Mouse (Mus musculus): ENCODE results near the gene Psmb1. TPM values are rescaled to one million over a fixed set of nuclear protein-coding genes. Genes with fewer than 3 reads are reported as not detected.

Psmb1 gene
- polyA plus RNA-seq, 1 experiment, result 92.3 TPM

- DNase-seq, result no peak
- 35% methylated on average over 3 of the region's 3 CpGs for WGBS
- TF ChIP-seq POLR2A (IDR thresholded peaks at IDR 0.05; ENCODE audit: borderline replicate concordance, extremely low read depth, low read depth, low read length), result no peak
- TF ChIP-seq CTCF (IDR thresholded peaks at IDR 0.05; ENCODE audit: insufficient read depth, low read length), result no peak
- Histone ChIP-seq H3K4me3 (replicated peaks; ENCODE audit: extremely low read depth, low read depth, low read length) (peak overlapping the region; percentile 92), H3K4me1 (ENCODE audit: control insufficient read depth, insufficient read depth, low read length) (peaks cover 5% of the 10 kb centered on the region; the same call in 1 of the 2 replicates)
Measured at GRCm38 (mm10) chr17:15527811-15528136, 28.2 kb upstream of the Psmb1 start.

GRCm38 (mm10) chr17:15526986-15527810 lies 27.6 kb upstream of the Psmb1 start, which contains the start of gene Pdcd2:
Pdcd2 (minus strand) TSS chr17:15527301.
- peak; percentile 93 for DNase-seq
- TF ChIP-seq POLR2A (IDR thresholded peaks at IDR 0.05; ENCODE audit: borderline replicate concordance, extremely low read depth, low read depth, low read length) (peak; percentile 76; the same call in 1 of the 2 replicates), CTCF (IDR thresholded peaks at IDR 0.05; ENCODE audit: insufficient read depth, low read length) (no peak)
- H3K4me3 ChIP-seq (replicated peaks; ENCODE audit: extremely low read depth, low read depth, low read length), result peak within 1 kb of the TSS; percentile 92
- WGBS, result under 1% methylated on average over 55 of the region's 55 CpGs
- peaks cover 5% of the 10 kb centered on the region; the same call in 1 of the 2 replicates for H3K4me1 ChIP-seq (ENCODE audit: control insufficient read depth, insufficient read depth, low read length)

- TF ChIP-seq CTCF (IDR thresholded peaks at IDR 0.05; ENCODE audit: insufficient read depth, low read length) (no peak), POLR2A (IDR thresholded peaks at IDR 0.05; ENCODE audit: borderline replicate concordance, extremely low read depth, low read depth, low read length) (no peak)
- H3K4me3 ChIP-seq (replicated peaks; ENCODE audit: extremely low read depth, low read depth, low read length), result no peak overlapping the region
- 21% methylated on average over 10 of the region's 10 CpGs for WGBS
- peaks cover 5% of the 10 kb centered on the region; the same call in 1 of the 2 replicates for H3K4me1 ChIP-seq (ENCODE audit: control insufficient read depth, insufficient read depth, low read length)
- no peak for DNase-seq
Measured at GRCm38 (mm10) chr17:15526304-15526703, 26.8 kb upstream of the Psmb1 start.

GRCm38 (mm10) chr17:15518766-15519165 lies 19.2 kb upstream of the Psmb1 start:
- H3K4me3 ChIP-seq (replicated peaks; ENCODE audit: extremely low read depth, low read depth, low read length), result no peak overlapping the region
- no peaks in the 10 kb centered on the region for H3K4me1 ChIP-seq (ENCODE audit: control insufficient read depth, insufficient read depth, low read length)
- TF ChIP-seq CTCF (IDR thresholded peaks at IDR 0.05; ENCODE audit: insufficient read depth, low read length) (no peak), POLR2A (IDR thresholded peaks at IDR 0.05; ENCODE audit: borderline replicate concordance, extremely low read depth, low read depth, low read length) (no peak)
- no peak for DNase-seq
- WGBS, result 92% methylated on average over 1 of the region's 1 CpGs

- WGBS, result 94% methylated on average over 5 of the region's 5 CpGs
- DNase-seq, result no peak
- Histone ChIP-seq H3K4me3 (replicated peaks; ENCODE audit: extremely low read depth, low read depth, low read length) (no peak overlapping the region), H3K4me1 (ENCODE audit: control insufficient read depth, insufficient read depth, low read length) (no peaks in the 10 kb centered on the region)
- no peak for TF ChIP-seq POLR2A (IDR thresholded peaks at IDR 0.05; ENCODE audit: borderline replicate concordance, extremely low read depth, low read depth, low read length)
- TF ChIP-seq CTCF (IDR thresholded peaks at IDR 0.05; ENCODE audit: insufficient read depth, low read length), result no peak
Measured at GRCm38 (mm10) chr17:15518186-15518585, 18.6 kb upstream of the Psmb1 start.

- DNase-seq, result no peak
- H3K4me1 ChIP-seq (ENCODE audit: control insufficient read depth, insufficient read depth, low read length), result no peaks in the 10 kb centered on the region
- H3K4me3 ChIP-seq (replicated peaks; ENCODE audit: extremely low read depth, low read depth, low read length), result no peak overlapping the region
- TF ChIP-seq CTCF (IDR thresholded peaks at IDR 0.05; ENCODE audit: insufficient read depth, low read length) (no peak), POLR2A (IDR thresholded peaks at IDR 0.05; ENCODE audit: borderline replicate concordance, extremely low read depth, low read depth, low read length) (no peak)
- whole genome bisulfite sequencing, result 58% methylated on average over 5 of the region's 5 CpGs
Measured at GRCm38 (mm10) chr17:15517776-15518175, 18.2 kb upstream of the Psmb1 start.

GRCm38 (mm10) chr17:15510694-15511093 lies 11.1 kb upstream of the Psmb1 start:
- Histone ChIP-seq H3K4me3 (replicated peaks; ENCODE audit: extremely low read depth, low read depth, low read length) (no peak overlapping the region), H3K4me1 (ENCODE audit: control insufficient read depth, insufficient read depth, low read length) (no peaks in the 10 kb centered on the region)
- TF ChIP-seq CTCF (IDR thresholded peaks at IDR 0.05; ENCODE audit: insufficient read depth, low read length) (no peak), POLR2A (IDR thresholded peaks at IDR 0.05; ENCODE audit: borderline replicate concordance, extremely low read depth, low read depth, low read length) (no peak)
- WGBS, result 85% methylated on average over 2 of the region's 2 CpGs
- no peak for DNase-seq

- no peak overlapping the region for H3K4me3 ChIP-seq (replicated peaks; ENCODE audit: extremely low read depth, low read depth, low read length)
- 42% methylated on average over 7 of the region's 7 CpGs for WGBS
- TF ChIP-seq POLR2A (IDR thresholded peaks at IDR 0.05; ENCODE audit: borderline replicate concordance, extremely low read depth, low read depth, low read length), result no peak
- TF ChIP-seq CTCF (IDR thresholded peaks at IDR 0.05; ENCODE audit: insufficient read depth, low read length), result no peak
- DNase-seq, result no peak
- H3K4me1 ChIP-seq (ENCODE audit: control insufficient read depth, insufficient read depth, low read length), result peaks cover 7% of the 10 kb centered on the region; the same call in 1 of the 2 replicates
Measured at GRCm38 (mm10) chr17:15498753-15499113, 818 bp downstream of the Psmb1 start.

- peaks cover 7% of the 10 kb centered on the region; the same call in 1 of the 2 replicates for H3K4me1 ChIP-seq (ENCODE audit: control insufficient read depth, insufficient read depth, low read length)
- TF ChIP-seq CTCF (IDR thresholded peaks at IDR 0.05; ENCODE audit: insufficient read depth, low read length), result no peak
- peak; percentile 82; the same call in 1 of the 2 replicates for TF ChIP-seq POLR2A (IDR thresholded peaks at IDR 0.05; ENCODE audit: borderline replicate concordance, extremely low read depth, low read depth, low read length)
- peak overlapping the region; percentile 92 for H3K4me3 ChIP-seq (replicated peaks; ENCODE audit: extremely low read depth, low read depth, low read length)
- WGBS, result 1% methylated on average over 50 of the region's 50 CpGs
- peak; percentile 93 for DNase-seq
Measured at GRCm38 (mm10) chr17:15497882-15498752, 1.4 kb downstream of the Psmb1 start.

Measured in lung, adult 2 months (tissue).